Mouse (Mus musculus) embryo, embryonic 9.5 days (tissue): ENCODE measurements around the gene Ptprn2.

Source experiments
- DNase-seq: peaks from one replicate; pipeline ENCODE4 v3.0.0-alpha.2; 2017; ENCODE audit errors: extremely low spot score

The Ptprn2 gene

GRCm38 (mm10) chr12:117053851-117054769 is 568.6 kb downstream of the Ptprn2 start:
- peak; percentile 47 for DNase-seq

GRCm38 (mm10) chr12:117054925-117055570 is 569.5 kb downstream of the Ptprn2 start:
- no peak for DNase-seq

GRCm38 (mm10) chr12:117058184-117058958 is 572.9 kb downstream of the Ptprn2 start:
- DNase-seq: no peak

- DNase-seq: no peak
Measured at GRCm38 (mm10) chr12:117058975-117059374, 573.5 kb downstream of the Ptprn2 start.

GRCm38 (mm10) chr12:117077664-117078063 is 592.1 kb downstream of the Ptprn2 start:
- no peak for DNase-seq

GRCm38 (mm10) chr12:117078945-117079344 is 593.4 kb downstream of the Ptprn2 start:
- no peak for DNase-seq

- no peak for DNase-seq
Measured at GRCm38 (mm10) chr12:117079724-117080123, 594.2 kb downstream of the Ptprn2 start.

GRCm38 (mm10) chr12:117083856-117084701 is 598.6 kb downstream of the Ptprn2 start:
- no peak for DNase-seq

GRCm38 (mm10) chr12:117084702-117085409 is 599.3 kb downstream of the Ptprn2 start:
- no peak for DNase-seq

- DNase-seq: no peak
Measured at GRCm38 (mm10) chr12:117085661-117086335, 600.3 kb downstream of the Ptprn2 start.

- DNase-seq: no peak
Measured at GRCm38 (mm10) chr12:117092345-117093107, 607.0 kb downstream of the Ptprn2 start.

- no peak for DNase-seq
Measured at GRCm38 (mm10) chr12:117095941-117096340, 610.4 kb downstream of the Ptprn2 start.

GRCm38 (mm10) chr12:117098295-117098694 is 612.8 kb downstream of the Ptprn2 start:
- DNase-seq: no peak

- no peak for DNase-seq
Measured at GRCm38 (mm10) chr12:117106696-117107095, 621.2 kb downstream of the Ptprn2 start.

GRCm38 (mm10) chr12:117107143-117107616 is 621.7 kb downstream of the Ptprn2 start:
- peak; percentile 60 for DNase-seq

- DNase-seq: no peak
Measured at GRCm38 (mm10) chr12:117115254-117115865, 629.8 kb downstream of the Ptprn2 start.

- DNase-seq: no peak
Measured at GRCm38 (mm10) chr12:117127078-117127477, 641.6 kb downstream of the Ptprn2 start.

- DNase-seq: no peak
Measured at GRCm38 (mm10) chr12:117127485-117127884, 642.0 kb downstream of the Ptprn2 start.

- peak; percentile 44 for DNase-seq
Measured at GRCm38 (mm10) chr12:117132095-117132494, 646.6 kb downstream of the Ptprn2 start.
